Mouse (Mus musculus) pancreas, adult 10 weeks (tissue): ENCODE measurements around the gene C130060K24Rik. TPM values are rescaled to one million over a fixed set of nuclear protein-coding genes. Genes with fewer than 3 reads are reported as not detected.

Experiments used
- polyA plus RNA-seq: library from polyadenylated mRNA; stranded (reverse); fragments of 350-450 nt; fragmentation: Illumina TruSeq; extraction: RNeasy Lipid Tissue Mini Kit (QIAGEN cat#74804); gene quantifications from one replicate; pipeline ENCODE4 v1.2.3, GENCODE M21; 2015; ENCODE audit warnings: low read depth, low replicate concordance; ENCODE audit not compliant: insufficient read depth

C130060K24Rik gene
- not detected for polyA plus RNA-seq

DNA sequence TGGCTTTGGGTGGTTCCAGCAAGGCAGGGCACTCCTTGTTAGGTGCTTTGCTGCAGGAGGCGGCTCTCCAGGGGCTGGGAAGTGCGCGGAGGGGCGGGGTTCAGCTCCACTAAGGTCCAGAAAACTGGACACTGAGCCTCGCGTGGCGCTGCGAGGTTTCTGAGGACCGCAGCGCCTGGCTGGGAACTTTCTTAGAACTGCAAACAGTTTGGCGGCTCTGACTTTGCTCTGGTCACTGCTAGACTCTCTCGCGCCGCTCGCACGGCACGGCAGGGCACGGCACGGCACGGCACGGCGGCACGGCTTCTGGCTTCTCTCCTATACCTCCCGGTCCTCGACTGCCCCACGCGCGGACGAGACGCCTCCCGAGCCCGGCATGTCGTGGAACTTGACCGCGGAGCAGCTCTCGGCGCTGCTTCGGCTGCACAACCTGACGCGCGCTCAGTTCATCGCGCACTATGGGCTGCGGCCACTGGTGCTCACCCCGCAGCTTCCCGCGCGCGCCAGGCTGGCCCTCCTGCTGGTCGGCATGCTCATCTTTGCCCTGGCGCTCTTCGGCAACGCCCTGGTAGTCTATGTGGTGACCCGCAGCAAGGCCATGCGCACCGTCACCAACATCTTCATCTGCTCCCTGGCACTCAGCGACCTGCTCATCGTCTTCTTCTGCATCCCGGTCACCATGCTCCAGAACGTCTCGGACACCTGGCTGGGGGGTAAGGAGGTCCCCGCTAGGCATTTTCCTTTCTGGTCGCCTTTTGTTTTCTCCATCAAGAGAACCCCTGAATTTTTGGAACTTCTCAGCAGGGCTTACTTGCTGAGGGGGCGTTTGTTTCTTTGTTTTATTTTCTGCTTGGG is at the start of gene C130060K24Rik:
Gene C130060K24Rik, plus strand, starts transcription at position 188 of the 855 bp plus-strand sequence.

Other genes starting within 250 kb of the C130060K24Rik start
- gene Hpgds, start 236.2 kb upstream of the C130060K24Rik start, polyA plus RNA-seq: 1.8 TPM
- not detected for gene Tnip3, start 144.2 kb downstream of the C130060K24Rik start, polyA plus RNA-seq